Mouse (Mus musculus): ENCODE results near the gene Celf2. TPM values are rescaled to one million over a fixed set of nuclear protein-coding genes. Genes with fewer than 3 reads are reported as not detected.

Celf2 gene
- polyA plus RNA-seq, 1 experiment from 2014 or later = 12.3 TPM

DNA sequence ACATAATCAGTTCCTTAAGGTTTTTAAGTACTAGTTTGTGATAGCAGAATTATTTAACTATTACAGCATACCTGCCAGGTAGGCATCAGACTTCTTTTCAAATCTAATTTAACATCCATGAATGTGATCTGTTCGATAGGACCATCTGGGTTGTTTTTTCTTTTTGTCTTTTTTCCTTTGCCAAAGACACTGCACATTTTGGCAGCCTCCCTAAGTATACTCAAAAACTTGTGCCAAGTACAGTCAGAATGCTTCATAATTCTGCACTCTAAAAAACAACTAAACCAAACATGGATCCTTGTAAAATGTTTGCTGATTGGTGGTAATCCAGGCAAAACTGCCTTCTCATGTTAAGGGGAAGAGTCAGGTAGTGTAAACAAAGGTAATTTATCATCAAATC, 82.9 kb downstream of the Celf2 start:
- Histone ChIP-seq H3K4me2 (replicated peaks; ENCODE audit: low read depth, low read length) (no peak overlapping the region), H3K4me1 (ENCODE audit: control insufficient read depth, insufficient read depth, low read length) (no peaks in the 10 kb centered on the region), H3K27ac (ENCODE audit: low read depth, low read length) (no peak overlapping the region), H3K27me3 (ENCODE audit: control insufficient read depth, insufficient read depth, low read length) (no peaks in the 10 kb centered on the region), H3K9me3 (ENCODE audit: control insufficient read depth, low read length) (no peaks in the 10 kb centered on the region), H3K36me3 (ENCODE audit: control insufficient read depth, insufficient read depth, low read length) (no peaks in the 10 kb centered on the region), H3K4me3 (ENCODE audit: low read length) (no peak overlapping the region), H3K9ac (ENCODE audit: low read depth, low read length) (no peak overlapping the region)
- no peak for ATAC-seq (ENCODE audit: low FRiP score, low TSS enrichment)
- 89% methylated on average over 1 of the region's 1 CpGs for WGBS

DNA sequence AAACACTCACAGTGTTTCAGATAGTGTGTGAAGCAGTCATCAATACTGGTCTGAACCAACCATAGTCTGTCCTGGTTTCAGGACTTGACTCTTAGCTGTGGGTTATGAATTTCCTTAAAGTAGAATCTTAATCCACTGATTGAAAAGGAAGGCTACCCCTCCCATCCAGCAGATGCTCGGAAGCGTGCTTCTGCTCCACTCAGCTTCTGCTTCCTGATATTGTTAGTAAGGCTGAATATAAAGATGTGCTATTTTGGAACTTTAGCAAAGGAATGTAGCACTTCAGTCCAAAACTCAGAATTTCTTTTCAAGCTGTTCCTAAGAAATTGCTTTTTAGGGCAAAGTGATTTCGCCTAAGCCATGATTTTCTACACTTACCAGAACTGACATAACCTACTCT, 108.8 kb downstream of the Celf2 start:
- WGBS = 84% methylated on average over 3 of the region's 3 CpGs
- H3K27me3 ChIP-seq (ENCODE audit: control insufficient read depth, insufficient read depth, low read length) = no peaks in the 10 kb centered on the region
- H3K9me3 ChIP-seq (ENCODE audit: control insufficient read depth, low read length) = no peaks in the 10 kb centered on the region
- ATAC-seq (ENCODE audit: low FRiP score, low TSS enrichment) = no peak
- H3K4me3 ChIP-seq (ENCODE audit: low read length) = no peak overlapping the region
- no peak overlapping the region for H3K27ac ChIP-seq (ENCODE audit: low read depth, low read length)
- H3K9ac ChIP-seq (ENCODE audit: low read depth, low read length) = no peak overlapping the region
- no peak overlapping the region for H3K4me2 ChIP-seq (replicated peaks; ENCODE audit: low read depth, low read length)
- H3K36me3 ChIP-seq (ENCODE audit: control insufficient read depth, insufficient read depth, low read length) = no peaks in the 10 kb centered on the region
- H3K4me1 ChIP-seq (ENCODE audit: control insufficient read depth, insufficient read depth, low read length) = no peaks in the 10 kb centered on the region

DNA sequence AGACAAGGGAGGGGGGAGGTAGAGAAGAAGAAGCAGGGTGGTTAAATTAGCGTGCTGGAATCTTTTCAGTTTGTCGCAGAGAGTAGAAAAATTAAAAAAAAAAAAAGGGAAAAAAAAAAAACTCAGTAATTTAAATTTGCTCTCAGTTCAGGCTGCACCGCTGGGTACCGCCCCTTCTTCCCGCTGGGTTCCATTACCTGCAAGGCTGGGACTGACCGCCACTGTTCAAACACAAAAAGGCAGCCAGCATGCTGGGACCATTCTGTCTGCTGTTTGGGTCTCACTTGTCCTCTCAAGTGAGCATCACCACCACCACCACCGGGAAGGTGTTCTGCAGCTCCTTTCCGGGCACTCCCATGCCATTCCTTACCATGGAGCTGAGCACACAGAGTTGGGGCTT, 113.4 kb downstream of the Celf2 start:
- WGBS = 42% methylated on average over 8 of the region's 8 CpGs
- H3K4me3 ChIP-seq (ENCODE audit: low read length) = no peak overlapping the region

DNA sequence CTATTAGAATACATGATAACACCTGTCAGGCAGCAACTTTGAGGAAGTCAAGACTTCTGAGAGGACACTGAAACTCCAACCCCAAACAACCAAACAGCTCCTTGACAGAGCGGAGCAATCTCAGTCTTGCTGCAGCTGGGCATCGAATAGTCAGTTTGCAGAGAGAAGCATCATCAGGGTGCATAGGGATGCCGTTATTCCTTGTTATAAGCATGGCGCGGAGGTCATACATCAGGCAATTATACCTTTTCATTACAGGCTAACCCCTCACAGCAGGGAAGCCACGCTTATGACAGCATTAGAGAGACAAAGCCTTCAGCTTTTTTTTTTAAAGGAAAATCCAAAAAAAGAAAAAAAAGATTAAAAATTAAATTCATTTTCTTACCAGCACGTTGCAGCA, 113.9 kb downstream of the Celf2 start:
- H3K27ac ChIP-seq (ENCODE audit: low read depth, low read length) = no peak overlapping the region
- no peak overlapping the region for H3K9ac ChIP-seq (ENCODE audit: low read depth, low read length)
- ATAC-seq (ENCODE audit: low FRiP score, low TSS enrichment) = no peak
- H3K4me2 ChIP-seq (replicated peaks; ENCODE audit: low read depth, low read length) = no peak overlapping the region
- H3K4me3 ChIP-seq (ENCODE audit: low read length) = no peak overlapping the region
- WGBS = 68% methylated on average over 7 of the region's 7 CpGs
- H3K4me1 ChIP-seq (ENCODE audit: control insufficient read depth, insufficient read depth, low read length) = no peaks in the 10 kb centered on the region
- H3K36me3 ChIP-seq (ENCODE audit: control insufficient read depth, insufficient read depth, low read length) = no peaks in the 10 kb centered on the region
- no peaks in the 10 kb centered on the region for H3K27me3 ChIP-seq (ENCODE audit: control insufficient read depth, insufficient read depth, low read length)
- no peaks in the 10 kb centered on the region for H3K9me3 ChIP-seq (ENCODE audit: control insufficient read depth, low read length)

More for the DNA sequence above, 113.4 kb downstream of the Celf2 start:
- no peaks in the 10 kb centered on the region for H3K9me3 ChIP-seq (ENCODE audit: control insufficient read depth, low read length)
- H3K36me3 ChIP-seq (ENCODE audit: control insufficient read depth, insufficient read depth, low read length) = no peaks in the 10 kb centered on the region
- H3K27ac ChIP-seq (ENCODE audit: low read depth, low read length) = no peak overlapping the region
- no peaks in the 10 kb centered on the region for H3K4me1 ChIP-seq (ENCODE audit: control insufficient read depth, insufficient read depth, low read length)
- no peak for ATAC-seq (ENCODE audit: low FRiP score, low TSS enrichment)
- no peak overlapping the region for H3K9ac ChIP-seq (ENCODE audit: low read depth, low read length)
- no peak overlapping the region for H3K4me2 ChIP-seq (replicated peaks; ENCODE audit: low read depth, low read length)
- no peaks in the 10 kb centered on the region for H3K27me3 ChIP-seq (ENCODE audit: control insufficient read depth, insufficient read depth, low read length)

DNA sequence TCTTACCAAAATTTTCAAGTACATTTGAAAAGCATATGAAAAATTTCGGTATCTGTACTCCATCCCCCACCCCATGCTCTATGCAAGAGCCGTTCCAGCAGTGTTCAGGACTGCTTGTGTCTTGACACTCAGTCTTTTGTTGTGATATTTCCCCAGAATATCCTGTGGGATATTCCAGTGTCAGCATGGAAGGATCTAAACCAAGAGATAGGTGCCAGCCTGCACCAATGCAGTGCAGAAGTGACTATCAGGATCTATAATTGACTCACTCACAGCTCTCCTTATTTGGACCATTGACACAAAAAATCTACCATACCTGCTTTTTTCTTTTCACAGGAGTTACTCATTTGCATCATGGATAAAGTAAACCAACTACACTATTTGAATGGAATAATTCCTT, 116.9 kb downstream of the Celf2 start:
- Histone ChIP-seq H3K4me3 (ENCODE audit: low read length) (no peak overlapping the region), H3K27me3 (ENCODE audit: control insufficient read depth, insufficient read depth, low read length) (no peaks in the 10 kb centered on the region), H3K36me3 (ENCODE audit: control insufficient read depth, insufficient read depth, low read length) (no peaks in the 10 kb centered on the region), H3K4me1 (ENCODE audit: control insufficient read depth, insufficient read depth, low read length) (no peaks in the 10 kb centered on the region), H3K27ac (ENCODE audit: low read depth, low read length) (no peak overlapping the region), H3K9ac (ENCODE audit: low read depth, low read length) (no peak overlapping the region), H3K9me3 (ENCODE audit: control insufficient read depth, low read length) (no peaks in the 10 kb centered on the region), H3K4me2 (replicated peaks; ENCODE audit: low read depth, low read length) (no peak overlapping the region)
- 85% methylated on average over 2 of the region's 2 CpGs for WGBS
- ATAC-seq (ENCODE audit: low FRiP score, low TSS enrichment) = no peak

DNA sequence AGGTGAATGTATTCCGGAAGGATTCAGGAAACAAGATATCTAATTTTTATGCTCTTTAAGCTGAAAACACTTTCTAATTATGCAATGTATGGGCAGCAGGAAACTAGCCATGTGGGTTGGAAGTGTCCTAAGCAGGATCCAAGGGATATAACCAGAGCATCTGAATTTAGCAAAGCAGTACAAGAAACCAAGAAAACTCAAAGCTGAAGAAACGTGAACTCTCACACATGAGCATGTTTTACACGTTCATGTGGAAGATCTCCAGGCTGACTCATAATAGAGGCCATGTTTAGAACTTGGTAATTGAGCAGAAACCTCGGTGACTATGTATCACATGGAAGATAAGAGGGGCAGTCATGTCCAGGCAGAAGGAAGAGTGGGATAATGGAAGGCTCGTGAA, 120.1 kb downstream of the Celf2 start:
- H3K27me3 ChIP-seq (ENCODE audit: control insufficient read depth, insufficient read depth, low read length) = no peaks in the 10 kb centered on the region
- no peak for ATAC-seq (ENCODE audit: low FRiP score, low TSS enrichment)
- H3K36me3 ChIP-seq (ENCODE audit: control insufficient read depth, insufficient read depth, low read length) = no peaks in the 10 kb centered on the region
- no peak overlapping the region for H3K4me2 ChIP-seq (replicated peaks; ENCODE audit: low read depth, low read length)
- H3K4me1 ChIP-seq (ENCODE audit: control insufficient read depth, insufficient read depth, low read length) = no peaks in the 10 kb centered on the region
- no peak overlapping the region for H3K9ac ChIP-seq (ENCODE audit: low read depth, low read length)
- 83% methylated on average over 5 of the region's 5 CpGs for WGBS
- no peaks in the 10 kb centered on the region for H3K9me3 ChIP-seq (ENCODE audit: control insufficient read depth, low read length)
- no peak overlapping the region for H3K4me3 ChIP-seq (ENCODE audit: low read length)
- no peak overlapping the region for H3K27ac ChIP-seq (ENCODE audit: low read depth, low read length)

DNA sequence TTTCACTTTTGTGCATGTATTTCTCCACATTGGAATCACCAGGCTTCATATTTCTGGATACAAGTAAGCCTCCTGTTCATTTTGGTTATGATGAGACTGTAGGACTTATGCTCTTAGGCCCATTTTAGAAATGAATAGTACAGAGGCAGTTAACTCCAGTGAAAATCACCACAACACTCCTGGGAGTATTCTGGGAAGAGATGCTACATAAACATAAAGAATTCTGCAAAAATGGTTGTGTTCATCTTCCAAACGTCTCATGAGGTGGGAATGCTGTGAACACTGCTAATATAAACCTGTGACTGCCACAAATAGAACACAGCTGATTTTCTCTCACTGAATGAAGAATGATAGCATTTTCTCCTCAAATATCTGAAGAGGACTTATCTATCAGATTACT, 130.6 kb downstream of the Celf2 start:
- no peaks in the 10 kb centered on the region for H3K27me3 ChIP-seq (ENCODE audit: control insufficient read depth, insufficient read depth, low read length)
- H3K9me3 ChIP-seq (ENCODE audit: control insufficient read depth, low read length) = no peaks in the 10 kb centered on the region
- no peak overlapping the region for H3K9ac ChIP-seq (ENCODE audit: low read depth, low read length)
- WGBS = 50% methylated on average over 1 of the region's 1 CpGs
- no peaks in the 10 kb centered on the region for H3K36me3 ChIP-seq (ENCODE audit: control insufficient read depth, insufficient read depth, low read length)
- no peak overlapping the region for H3K27ac ChIP-seq (ENCODE audit: low read depth, low read length)
- H3K4me3 ChIP-seq (ENCODE audit: low read length) = no peak overlapping the region
- ATAC-seq (ENCODE audit: low FRiP score, low TSS enrichment) = no peak
- no peaks in the 10 kb centered on the region for H3K4me1 ChIP-seq (ENCODE audit: control insufficient read depth, insufficient read depth, low read length)
- H3K4me2 ChIP-seq (replicated peaks; ENCODE audit: low read depth, low read length) = no peak overlapping the region

DNA sequence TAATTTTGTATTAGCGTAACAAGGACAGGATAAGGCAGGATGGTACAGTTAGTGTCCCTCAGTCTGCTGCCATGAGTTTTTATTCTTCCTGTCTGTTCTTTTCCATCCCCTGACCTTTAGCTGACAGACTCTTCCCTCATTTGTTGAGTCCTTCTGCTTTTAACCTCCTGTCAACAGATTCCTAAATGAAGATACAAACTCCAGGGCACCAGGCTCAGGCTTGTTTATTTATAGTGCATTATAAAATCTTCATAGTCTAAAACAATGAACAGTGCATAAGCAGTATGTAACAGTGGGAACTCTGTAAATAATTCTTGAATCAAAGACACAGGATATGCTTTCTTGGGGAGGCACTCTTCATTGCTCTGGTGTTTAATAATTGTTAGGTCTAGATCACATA, 131.5 kb downstream of the Celf2 start:
- Histone ChIP-seq H3K4me3 (ENCODE audit: low read length) (no peak overlapping the region), H3K9ac (ENCODE audit: low read depth, low read length) (no peak overlapping the region), H3K27me3 (ENCODE audit: control insufficient read depth, insufficient read depth, low read length) (no peaks in the 10 kb centered on the region), H3K9me3 (ENCODE audit: control insufficient read depth, low read length) (no peaks in the 10 kb centered on the region), H3K36me3 (ENCODE audit: control insufficient read depth, insufficient read depth, low read length) (no peaks in the 10 kb centered on the region), H3K4me2 (replicated peaks; ENCODE audit: low read depth, low read length) (no peak overlapping the region), H3K4me1 (ENCODE audit: control insufficient read depth, insufficient read depth, low read length) (no peaks in the 10 kb centered on the region), H3K27ac (ENCODE audit: low read depth, low read length) (no peak overlapping the region)
- whole genome bisulfite sequencing = 93% methylated on average over 1 of the region's 1 CpGs
- no peak for ATAC-seq (ENCODE audit: low FRiP score, low TSS enrichment)

DNA sequence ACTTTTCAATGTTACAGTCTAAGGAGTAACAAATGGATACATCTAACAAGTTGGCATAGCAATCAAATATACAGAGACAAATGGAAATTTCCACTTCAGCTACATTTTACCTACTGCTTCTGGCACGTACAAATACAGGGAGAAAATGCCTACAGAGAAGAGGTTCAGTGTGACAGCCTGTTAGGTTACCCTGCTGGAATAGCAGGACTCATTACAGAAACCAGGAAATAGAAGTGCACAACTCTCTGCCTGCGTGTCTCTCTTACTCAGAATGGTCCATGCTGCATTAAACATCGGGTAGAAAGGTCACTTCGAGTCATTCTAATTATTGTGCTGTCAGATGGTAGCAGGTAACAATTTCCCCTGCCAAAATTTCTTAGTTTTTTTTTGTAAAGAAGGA, 141.6 kb downstream of the Celf2 start:
- no peak for ATAC-seq (ENCODE audit: low FRiP score, low TSS enrichment)
- no peaks in the 10 kb centered on the region for H3K9me3 ChIP-seq (ENCODE audit: control insufficient read depth, low read length)
- WGBS = 82% methylated on average over 4 of the region's 4 CpGs
- H3K4me3 ChIP-seq (ENCODE audit: low read length) = no peak overlapping the region
- no peaks in the 10 kb centered on the region for H3K36me3 ChIP-seq (ENCODE audit: control insufficient read depth, insufficient read depth, low read length)
- H3K9ac ChIP-seq (ENCODE audit: low read depth, low read length) = no peak overlapping the region
- H3K4me2 ChIP-seq (replicated peaks; ENCODE audit: low read depth, low read length) = no peak overlapping the region
- H3K27me3 ChIP-seq (ENCODE audit: control insufficient read depth, insufficient read depth, low read length) = no peaks in the 10 kb centered on the region
- H3K4me1 ChIP-seq (ENCODE audit: control insufficient read depth, insufficient read depth, low read length) = no peaks in the 10 kb centered on the region
- H3K27ac ChIP-seq (ENCODE audit: low read depth, low read length) = no peak overlapping the region

DNA sequence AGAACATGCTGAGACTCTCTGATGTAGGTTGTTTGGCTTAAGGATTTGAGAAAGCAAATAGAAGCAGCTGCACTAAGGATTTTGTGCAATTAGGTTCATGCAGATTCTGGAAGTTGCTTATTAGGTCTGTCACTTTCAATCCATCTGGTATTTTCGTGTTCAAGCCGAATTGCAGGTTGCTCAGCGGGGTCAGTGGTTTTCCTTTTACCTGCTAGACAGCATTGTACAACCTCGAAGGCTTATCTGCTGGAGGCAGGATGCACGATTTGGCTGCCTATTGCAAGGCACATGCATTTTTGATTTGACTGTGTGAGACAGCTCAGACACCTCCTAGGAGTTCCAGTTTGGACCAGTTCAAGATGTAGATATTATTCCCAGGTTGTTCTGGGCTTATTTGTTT, 149.8 kb downstream of the Celf2 start:
- 85% methylated on average over 5 of the region's 5 CpGs for WGBS
- H3K4me2 ChIP-seq (replicated peaks; ENCODE audit: low read depth, low read length) = no peak overlapping the region
- no peak for ATAC-seq (ENCODE audit: low FRiP score, low TSS enrichment)
- no peaks in the 10 kb centered on the region for H3K4me1 ChIP-seq (ENCODE audit: control insufficient read depth, insufficient read depth, low read length)
- H3K27ac ChIP-seq (ENCODE audit: low read depth, low read length) = no peak overlapping the region
- H3K9ac ChIP-seq (ENCODE audit: low read depth, low read length) = no peak overlapping the region
- no peak overlapping the region for H3K4me3 ChIP-seq (ENCODE audit: low read length)
- no peaks in the 10 kb centered on the region for H3K36me3 ChIP-seq (ENCODE audit: control insufficient read depth, insufficient read depth, low read length)
- H3K9me3 ChIP-seq (ENCODE audit: control insufficient read depth, low read length) = no peaks in the 10 kb centered on the region
- no peaks in the 10 kb centered on the region for H3K27me3 ChIP-seq (ENCODE audit: control insufficient read depth, insufficient read depth, low read length)

Data from kidney, embryonic 14.5 days (tissue).